Mouse (Mus musculus) lung, postnatal 4 days (tissue): Measurements from ENCODE around the gene Lhfpl2.

Source experiments
- DNase-seq, 2 experiments: peaks; one replicate each; pipeline ENCODE4 v3.0.0; 2021

The Lhfpl2 gene

DNA sequence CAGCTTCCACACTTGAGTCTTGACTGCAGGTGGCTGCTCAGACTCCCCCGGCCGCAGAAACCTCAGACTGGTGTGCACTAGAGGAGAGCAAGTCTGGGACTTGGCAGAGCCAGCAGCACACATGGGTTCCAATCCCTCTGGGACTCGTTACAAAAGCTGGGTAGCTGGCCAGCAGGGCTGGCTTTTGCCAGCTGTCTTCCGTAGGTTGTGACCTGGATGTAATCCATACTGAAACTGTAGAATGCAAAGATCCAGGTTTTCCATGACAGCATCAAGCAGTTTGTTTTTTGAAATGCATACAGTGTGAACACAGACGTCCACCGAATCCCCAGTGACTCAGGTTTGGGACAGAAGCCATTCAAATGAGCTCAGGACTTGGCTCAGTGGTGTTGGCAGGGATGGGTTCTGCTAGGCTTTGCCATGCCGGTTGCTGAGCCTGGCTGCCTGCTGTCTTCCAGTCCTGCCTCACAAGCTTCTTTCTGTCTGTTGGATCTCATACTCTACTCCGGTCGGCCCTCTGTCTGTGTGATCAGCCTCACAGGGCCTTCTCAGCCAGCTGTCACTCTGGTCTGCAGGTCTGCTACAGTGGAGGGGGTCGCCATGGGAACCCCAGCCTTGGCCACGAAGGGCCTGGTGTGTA lies 120.9 kb downstream of the Lhfpl2 start:
- peak; percentile 55 to 65 for DNase-seq

DNA sequence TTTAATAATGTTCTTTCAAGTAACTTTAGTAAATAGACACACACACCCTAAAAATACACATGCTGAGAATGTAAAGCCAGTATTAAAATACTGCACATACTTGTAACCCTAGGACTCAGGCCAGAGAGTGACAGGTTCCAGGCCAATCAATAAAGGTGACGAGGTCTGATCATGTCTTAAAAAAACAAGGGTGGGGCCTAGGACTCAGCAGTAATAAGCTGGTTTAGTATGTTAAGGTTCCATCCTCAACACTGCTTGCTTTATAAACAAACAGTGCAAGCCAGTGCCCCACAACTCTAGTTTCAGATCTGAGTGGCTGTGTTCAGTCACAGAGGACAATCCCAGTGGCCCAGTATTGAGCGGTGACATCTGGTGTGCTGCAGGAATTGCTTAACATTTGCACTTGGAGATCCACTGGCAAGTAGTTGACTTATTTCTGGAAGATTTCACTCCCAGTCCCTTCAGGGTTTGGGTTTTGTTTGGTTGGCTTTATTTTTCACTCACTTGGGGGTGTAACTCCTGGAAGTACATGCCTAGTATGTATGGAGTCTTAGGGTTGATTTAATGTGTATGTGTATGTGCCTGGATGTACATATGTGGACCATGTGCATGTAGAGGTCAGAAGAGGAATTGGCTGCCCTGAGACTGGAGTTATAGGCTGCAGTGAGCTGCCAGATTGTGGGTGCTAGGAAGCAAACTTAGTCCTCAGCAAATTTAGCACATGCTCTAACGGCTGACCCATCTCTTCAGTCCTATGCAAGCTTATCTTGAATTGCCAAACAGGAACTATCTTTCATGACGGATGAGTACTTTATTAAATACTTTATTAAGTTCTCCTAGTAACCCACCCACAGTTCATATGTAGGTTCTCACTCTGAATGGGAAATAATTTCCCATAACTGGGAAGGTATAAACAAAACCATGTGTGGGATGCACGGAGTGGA lies 123.2 kb downstream of the Lhfpl2 start:
- peak; percentile 18 to 52 for DNase-seq

DNA sequence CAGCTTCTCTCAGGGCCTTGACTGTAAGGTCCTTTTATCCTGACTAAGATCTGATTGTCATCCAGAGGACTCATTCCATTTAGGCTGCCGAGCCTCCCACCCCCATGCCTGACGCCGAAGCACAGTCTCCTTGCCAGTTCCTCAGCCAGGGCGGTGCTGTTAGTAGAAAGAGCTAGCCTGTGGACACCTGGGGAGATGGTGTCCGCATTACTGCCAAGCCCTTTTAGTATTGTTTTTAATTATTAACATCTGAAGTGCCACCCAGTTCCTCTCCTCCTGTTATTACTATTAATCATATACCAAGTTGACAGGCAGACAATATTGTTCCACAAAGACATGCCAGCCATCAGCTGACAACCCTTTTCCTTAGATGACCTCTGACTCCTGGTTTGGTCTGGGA lies 124.4 kb downstream of the Lhfpl2 start:
- peak in 1 of 2 experiments; percentile 16 for DNase-seq

DNA sequence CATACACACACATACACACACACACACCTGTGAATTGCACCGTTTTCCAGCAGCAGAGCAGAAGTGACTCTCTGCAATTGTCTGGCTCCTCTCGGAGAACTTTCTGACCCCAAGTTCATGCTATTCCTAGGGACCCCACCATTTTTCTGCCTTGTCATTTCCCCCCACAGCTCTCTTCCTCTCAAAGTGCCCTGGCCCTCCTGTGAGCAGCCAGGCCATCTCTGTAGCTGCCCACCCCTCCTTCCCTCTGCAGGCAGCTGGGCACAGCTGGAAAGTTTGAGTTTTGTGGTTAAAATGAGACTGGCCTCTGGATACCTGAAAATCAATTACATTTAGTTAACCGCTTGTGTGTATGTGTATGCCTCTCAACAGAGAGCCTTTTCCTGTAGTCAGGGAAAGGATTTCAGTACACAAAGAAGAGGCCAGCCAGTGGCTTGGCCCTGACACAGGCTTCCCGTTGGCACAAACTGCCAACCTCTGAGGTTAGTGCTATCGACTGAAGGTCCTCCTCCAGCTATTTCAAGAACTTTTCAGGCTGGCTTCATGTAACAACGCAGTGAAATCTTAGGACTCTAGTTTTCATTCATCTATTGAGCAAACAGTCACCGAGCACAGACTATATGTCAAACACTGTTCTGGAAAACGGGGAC lies 125.9 kb downstream of the Lhfpl2 start:
- peak in 1 of 2 experiments; percentile 35 for DNase-seq

- peak in 1 of 2 experiments; percentile 21 for DNase-seq
Measured at GRCm38 (mm10) chr13:94184726-94185456, 127.3 kb downstream of the Lhfpl2 start.

DNA sequence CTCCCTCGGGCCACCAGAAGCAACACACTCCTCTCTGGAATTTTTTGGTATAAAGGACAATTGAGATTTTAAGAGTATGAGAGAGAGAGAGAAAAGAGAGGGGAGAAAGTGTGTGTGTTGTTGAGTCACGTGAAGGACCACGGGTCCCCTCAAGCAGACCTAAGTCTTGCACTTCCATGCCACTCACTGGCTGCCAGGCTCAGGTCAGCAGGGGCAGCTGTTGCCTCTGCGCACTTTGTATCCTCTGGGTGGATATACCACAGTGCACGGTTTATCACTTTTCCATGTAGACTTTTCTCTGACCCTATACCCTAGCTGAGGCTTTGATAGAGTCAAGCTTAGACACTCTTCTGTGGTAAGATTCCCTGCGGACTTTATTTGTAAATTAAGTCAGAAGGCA lies 128.0 kb downstream of the Lhfpl2 start:
- peak in 1 of 2 experiments; percentile 11 for DNase-seq

DNA sequence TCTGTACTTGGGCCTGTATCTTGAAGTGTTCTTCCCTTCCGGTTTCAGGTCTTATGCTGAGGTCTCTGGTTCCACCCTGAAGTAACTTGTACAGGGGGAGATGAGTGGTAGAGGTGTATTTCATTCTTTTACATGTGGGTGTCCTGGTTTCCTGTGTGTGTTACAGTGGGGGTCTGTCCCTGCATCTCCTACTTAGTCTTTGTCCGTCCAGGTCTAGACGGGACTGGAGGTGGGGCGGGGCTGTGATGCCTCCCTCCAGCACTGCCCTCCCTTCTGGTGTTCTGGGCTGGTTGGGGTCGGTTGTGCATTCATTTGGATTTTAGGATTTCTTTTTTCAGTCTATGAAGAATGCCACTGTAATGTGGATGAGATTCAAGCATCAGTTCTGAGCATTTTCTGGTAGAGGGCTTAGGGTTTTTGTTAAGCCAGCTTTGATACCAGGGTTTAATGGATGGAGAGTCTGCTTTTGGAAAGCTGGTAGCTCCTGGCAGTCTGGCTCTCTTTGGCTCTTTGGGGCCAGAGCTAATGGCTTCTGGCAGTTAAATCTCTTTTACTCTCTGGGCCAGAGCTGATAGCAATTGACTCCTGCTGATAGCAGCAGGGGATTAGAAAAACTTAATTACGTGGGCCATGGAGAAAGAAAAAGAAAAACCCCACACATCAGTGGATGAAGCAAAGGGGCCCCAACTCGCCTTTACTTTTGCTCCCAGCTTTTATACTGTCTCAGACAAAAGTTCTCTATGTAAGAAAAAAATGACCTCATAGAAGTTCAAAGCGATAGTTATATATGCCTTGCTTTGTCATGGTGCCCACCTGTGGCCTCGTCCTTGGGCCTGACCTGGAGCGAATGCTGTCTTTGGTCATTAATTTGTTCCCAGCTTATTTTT lies 130.8 kb downstream of the Lhfpl2 start:
- DNase-seq: peak in 1 of 2 experiments; percentile 5

GRCm38 (mm10) chr13:94190386-94190785 lies 132.8 kb downstream of the Lhfpl2 start:
- DNase-seq: peak in 1 of 2 experiments; percentile 11

- DNase-seq: no peak
Measured at GRCm38 (mm10) chr13:94193227-94193626, 135.6 kb downstream of the Lhfpl2 start.

DNA sequence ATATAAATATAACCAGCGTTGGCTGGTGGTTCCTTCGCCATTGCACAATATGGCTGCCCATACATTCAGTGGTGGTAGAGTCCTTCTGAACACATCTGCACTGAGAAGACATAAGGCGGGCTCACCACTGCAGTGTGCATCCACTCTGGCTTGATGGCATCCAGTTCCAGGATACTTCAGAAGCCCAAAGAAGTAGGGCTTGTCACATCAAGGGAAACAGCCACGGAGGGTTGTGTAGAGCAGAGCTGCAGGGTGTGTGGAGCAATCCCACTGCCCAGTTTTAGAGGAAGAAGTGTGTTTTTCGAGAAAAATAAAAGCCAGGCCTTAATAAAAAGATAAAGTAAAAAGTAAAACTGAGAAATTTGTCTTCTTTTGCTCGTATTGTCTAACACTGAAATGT lies 141.0 kb downstream of the Lhfpl2 start:
- peak in 1 of 2 experiments; percentile 12 for DNase-seq

- no peak for DNase-seq
Measured at GRCm38 (mm10) chr13:94199829-94200228, 142.2 kb downstream of the Lhfpl2 start.

GRCm38 (mm10) chr13:94205234-94205633 lies 147.6 kb downstream of the Lhfpl2 start:
- DNase-seq: peak; percentile 51 to 64

DNA sequence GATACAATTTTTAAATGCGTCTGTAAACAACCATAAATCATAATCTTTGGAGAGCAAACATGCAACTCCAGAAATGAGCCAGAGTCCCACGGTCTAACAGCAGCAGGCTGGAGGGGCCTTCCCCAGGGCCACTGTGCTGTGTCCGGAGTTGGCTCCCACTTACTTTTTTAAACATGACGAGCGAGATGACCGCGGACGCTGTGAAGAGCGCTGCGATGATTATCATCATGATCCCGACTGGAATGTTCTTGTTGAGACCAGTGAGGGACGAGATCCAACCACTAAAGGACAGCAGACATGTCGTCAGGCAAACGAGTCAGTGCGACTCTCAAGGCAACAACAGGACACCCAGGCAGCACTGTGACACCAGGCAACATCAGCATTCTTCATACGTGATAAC lies 150.4 kb downstream of the Lhfpl2 start:
- DNase-seq: peak in 1 of 2 experiments; percentile 20

- no peak for DNase-seq
Measured at GRCm38 (mm10) chr13:94208892-94209291, 151.3 kb downstream of the Lhfpl2 start.

DNA sequence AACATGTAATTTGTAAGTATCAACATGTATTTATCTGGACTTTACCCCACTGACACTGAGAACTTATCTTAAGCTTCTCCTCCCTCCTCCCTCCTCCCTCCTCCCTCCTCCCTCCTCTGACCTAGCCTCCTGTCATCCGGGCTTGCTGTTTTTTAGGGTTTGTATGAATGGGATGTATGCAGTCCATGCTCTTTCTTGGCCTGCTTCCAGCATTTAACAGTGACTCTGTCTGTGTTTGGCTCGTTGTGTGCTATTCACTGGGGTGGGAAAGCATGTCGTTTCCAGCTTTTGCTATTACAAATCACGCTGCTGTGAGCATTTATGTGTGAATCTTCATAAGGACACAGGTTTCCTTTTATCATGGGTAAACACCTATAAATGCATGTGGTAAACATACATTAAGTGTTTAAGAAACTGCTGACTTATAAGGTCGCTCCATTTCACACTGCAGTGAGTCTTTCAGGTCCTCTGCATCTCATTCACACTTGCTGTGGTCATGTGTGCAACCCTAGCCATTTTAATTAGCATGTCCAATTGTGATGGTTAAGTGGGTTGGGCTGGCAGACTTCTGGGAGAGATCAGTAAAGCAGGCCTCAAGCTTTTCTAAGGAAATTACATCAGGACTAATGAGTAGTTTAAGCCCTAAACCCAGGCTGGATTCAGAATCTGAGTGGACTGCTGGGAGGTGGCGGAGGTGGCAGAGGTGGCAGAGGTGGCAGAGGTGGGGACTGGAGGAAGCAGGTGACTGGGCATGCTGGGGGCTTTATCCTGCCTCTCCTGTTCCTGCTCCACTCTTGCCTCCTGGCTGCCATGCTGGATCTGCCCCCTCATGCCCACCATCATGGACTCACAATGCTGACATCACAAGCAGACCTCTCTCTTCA lies 153.9 kb downstream of the Lhfpl2 start:
- no peak for DNase-seq

- no peak for DNase-seq
Measured at GRCm38 (mm10) chr13:94212179-94212578, 154.6 kb downstream of the Lhfpl2 start.

DNA sequence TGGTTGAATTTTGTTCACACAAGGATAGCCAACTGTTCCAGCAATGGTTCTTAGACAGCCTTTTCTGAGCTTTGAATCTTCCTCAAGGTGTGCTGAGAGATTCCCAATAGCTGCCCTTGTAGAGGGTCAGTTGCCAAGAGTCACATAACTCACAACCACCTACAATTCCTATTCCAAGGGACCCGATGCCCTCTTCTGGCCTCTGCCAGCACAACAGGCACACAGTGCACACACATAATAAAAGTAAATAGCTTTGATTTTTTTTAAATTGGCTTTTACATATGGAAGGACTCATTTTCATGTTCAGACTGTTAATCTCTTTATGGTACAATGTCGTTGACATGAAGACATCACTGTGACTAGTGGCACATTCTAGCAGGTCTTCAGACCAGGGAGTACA lies 155.1 kb downstream of the Lhfpl2 start:
- DNase-seq: peak in 1 of 2 experiments; percentile 21

DNA sequence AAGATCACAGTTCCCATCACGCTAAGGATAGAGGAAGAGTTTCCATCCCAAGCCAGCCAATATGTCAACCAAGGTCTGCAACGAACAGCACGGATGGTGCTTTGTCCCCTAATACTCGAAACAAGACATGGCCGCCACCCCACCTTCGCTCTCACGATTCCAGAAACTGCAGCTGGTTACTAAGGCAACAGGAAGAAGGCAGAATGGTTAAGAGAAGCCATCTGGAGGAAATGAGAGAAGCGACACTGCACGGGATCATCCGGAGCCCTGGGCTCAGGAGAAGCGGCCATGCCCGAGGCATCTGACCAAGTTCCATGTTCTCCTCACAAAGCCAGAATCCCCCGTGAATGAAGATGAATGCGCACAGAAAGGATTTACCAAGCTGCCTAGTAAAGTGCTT lies 166.0 kb downstream of the Lhfpl2 start:
- DNase-seq: no peak

DNA sequence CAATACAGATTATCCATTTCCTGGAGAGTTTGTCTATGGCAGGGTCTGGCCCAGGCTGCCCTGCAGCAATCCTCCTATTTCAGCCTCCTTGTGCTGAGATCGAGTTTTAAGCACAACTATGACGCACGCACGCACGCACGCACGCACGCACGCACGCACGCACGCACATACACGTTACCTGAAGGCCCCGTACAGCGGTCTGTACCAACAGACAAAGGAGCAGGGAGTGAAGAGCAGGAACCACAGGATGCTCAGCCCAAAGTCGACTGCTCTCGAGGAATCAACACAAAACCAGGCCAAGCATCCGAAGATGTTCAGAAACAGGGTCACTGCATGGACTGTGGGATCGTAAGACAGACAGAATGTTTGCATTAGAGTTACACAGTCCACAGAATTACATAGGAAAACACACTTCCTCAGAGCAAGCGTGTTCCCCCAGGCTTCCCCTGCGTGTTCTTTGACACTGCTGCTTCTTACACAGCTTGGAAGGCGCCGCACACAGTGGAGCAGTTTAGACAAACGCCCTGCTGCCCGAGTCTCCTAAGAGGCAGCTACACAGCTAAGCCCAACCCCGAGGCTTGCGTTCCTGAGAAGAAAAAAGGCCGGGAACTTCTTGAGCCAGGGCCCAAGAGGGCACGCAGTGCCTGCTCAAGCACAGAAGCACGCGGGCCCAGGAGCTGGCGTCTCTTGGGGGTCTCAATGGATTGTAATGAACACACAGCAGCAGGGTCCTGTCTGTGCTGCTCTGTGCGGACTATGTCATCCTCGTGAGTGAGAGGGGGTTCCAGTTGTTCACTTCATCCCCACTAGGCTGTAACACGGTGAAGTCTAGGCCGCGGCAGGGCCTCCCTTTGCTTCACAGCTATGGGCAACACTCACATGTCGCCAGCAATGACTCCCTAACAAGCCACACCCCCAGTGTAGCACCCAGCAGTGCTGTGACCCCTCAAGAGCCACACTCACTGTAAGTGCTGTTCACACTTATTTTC lies 167.4 kb downstream of the Lhfpl2 start:
- DNase-seq: no peak
